Mouse (Mus musculus): ENCODE measurements around the gene Myo5c. TPM values are rescaled to one million over a fixed set of nuclear protein-coding genes. Genes with fewer than 3 reads are reported as not detected.
A peak's percentile ranks its signal among the peaks of the same experiment; 100 is the strongest.

Myo5c gene
- total and polyA plus RNA-seq, 3 experiments: 0.13 TPM; not detected in 2

DNA sequence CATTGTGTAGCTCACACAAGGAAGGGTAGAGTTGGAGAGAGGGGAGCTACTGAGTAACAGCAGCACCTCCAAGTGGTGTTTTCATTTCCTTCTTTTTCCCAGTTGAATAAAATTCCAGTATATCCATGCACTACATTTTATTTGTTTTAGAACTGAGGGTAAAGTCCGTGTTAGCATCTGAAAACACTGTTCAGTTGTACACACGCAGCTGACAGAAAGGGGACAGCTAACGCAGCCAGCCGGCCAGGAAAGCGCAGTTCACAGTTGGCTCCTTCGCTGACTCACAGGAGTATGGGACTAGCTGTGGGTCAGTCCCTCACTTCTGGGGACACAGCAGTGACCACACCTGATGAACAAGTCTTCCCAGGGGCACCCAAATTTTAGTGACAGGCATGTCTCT lies 35.3 kb downstream of the Myo5c start:
- no peak overlapping the region for H3K27ac ChIP-seq (ENCODE audit: control insufficient read depth, low read depth, low read length)

DNA sequence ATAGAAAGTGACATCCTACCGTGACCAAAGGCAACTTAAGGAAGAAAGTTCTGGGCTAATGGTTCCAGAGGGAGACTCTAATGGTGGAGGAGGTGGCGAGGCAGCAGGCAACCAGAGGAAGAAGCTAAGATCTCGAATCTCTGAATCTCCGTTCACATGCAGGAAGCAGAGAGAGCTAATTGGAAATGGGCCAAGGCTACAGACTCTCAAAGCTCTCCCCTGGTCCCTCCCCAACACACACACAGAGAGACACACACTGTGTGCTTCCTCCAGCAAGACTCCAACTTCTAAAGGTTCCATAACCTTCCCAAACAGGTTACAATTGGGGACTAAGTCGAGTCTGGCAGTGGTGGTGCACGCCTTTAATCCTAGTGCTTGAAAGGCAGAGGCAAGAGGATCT lies 38.6 kb downstream of the Myo5c start:
- Histone ChIP-seq H3K27me3 (ENCODE audit: control insufficient read depth in 1 of 2, insufficient read depth in 2 of 2, low read length in 2 of 2) (no peaks in the 10 kb centered on the region), H3K4me1 (ENCODE audit: control insufficient read depth in 1 of 2, insufficient read depth in 2 of 2, low read length in 2 of 2) (peaks cover 12 to 20% of the 10 kb centered on the region in 2 experiments), H3K36me3 (ENCODE audit: control insufficient read depth in 1 of 2, insufficient read depth in 2 of 2, low read length in 2 of 2) (peaks cover 0 to 17% of the 10 kb centered on the region in 2 experiments; a peak in 2 of 4 replicates), H3K27ac (ENCODE audit: control insufficient read depth, low read depth, low read length) (peak overlapping the region; percentile 38), H3K4me3 (ENCODE audit: control insufficient read depth in 1 of 2, insufficient read depth in 1 of 2, low read depth in 2 of 2, low read length in 2 of 2) (peak overlapping the region in 1 of 2 experiments; percentile 13; a peak in 1 of 4 replicates), H3K9ac (ENCODE audit: control insufficient read depth, low read depth, low read length, poor library complexity, severe bottlenecking) (peak overlapping the region; percentile 13), H3K9me3 (replicated peaks; ENCODE audit: insufficient read depth, low read length) (no peaks in the 10 kb centered on the region), H3K79me2 (ENCODE audit: control insufficient read depth, insufficient read depth, low read length, poor library complexity) (no peaks in the 10 kb centered on the region)
- no peak for TF ChIP-seq MYC (IDR thresholded peaks at IDR 0.05; ENCODE audit: low read depth, low read length)
- no peak for TF ChIP-seq MAX (IDR thresholded peaks at IDR 0.05; ENCODE audit: low read length)
- 0 out of 2 replicates have a peak, but pooled peaks have one; percentile 9 for TF ChIP-seq ELF1 (IDR thresholded peaks at IDR 0.05; ENCODE audit: low read depth, low read length)
- TF ChIP-seq MXI1 (IDR thresholded peaks at IDR 0.05; ENCODE audit: low read depth, low read length): peak; percentile 32; the same call in 1 of the 2 replicates
- no peak for TF ChIP-seq POLR2AphosphoS5 (IDR thresholded peaks at IDR 0.05; ENCODE audit: borderline replicate concordance, low read depth, low read length)
- TF ChIP-seq EP300 (IDR thresholded peaks at IDR 0.05; ENCODE audit: low read depth in 1 of 2, low read length in 2 of 2): peak in 1 of 2 experiments; percentile 43; a peak in 1 of 4 replicates
- TF ChIP-seq CTCF (IDR thresholded peaks at IDR 0.05 in 2 of 3, conservative IDR thresholded peaks at IDR 0.05 in 1 of 3; ENCODE audit: control insufficient read depth in 1 of 3, insufficient read depth in 1 of 3, low read depth in 2 of 3, low read length in 3 of 3, poor library complexity in 1 of 3, severe bottlenecking in 1 of 3): no peak
- no peak for TF ChIP-seq CHD2 (IDR thresholded peaks at IDR 0.05; ENCODE audit: low read length)
- TF ChIP-seq ZKSCAN1 (IDR thresholded peaks at IDR 0.05; ENCODE audit: low read depth, low read length): peak; percentile 69
- TF ChIP-seq HCFC1 (IDR thresholded peaks at IDR 0.05; ENCODE audit: low read depth, low read length): no peak
- TF ChIP-seq TAL1 (IDR thresholded peaks at IDR 0.05; ENCODE audit: low read length): no peak
- no peak; the same call in 1 of the 2 replicates for TF ChIP-seq MAZ (IDR thresholded peaks at IDR 0.05; ENCODE audit: low read depth, low read length)
- TF ChIP-seq RCOR1 (IDR thresholded peaks at IDR 0.05; ENCODE audit: low read depth, low read length): peak; percentile 55; the same call in 1 of the 2 replicates
- TF ChIP-seq TBP (IDR thresholded peaks at IDR 0.05; ENCODE audit: low read depth, low read length): no peak
- DNase-seq (ENCODE audit: low read depth, low spot score): peak; percentile 85

More for the DNA sequence above, 35.3 kb downstream of the Myo5c start:
- H3K4me3 ChIP-seq (ENCODE audit: control insufficient read depth in 1 of 2, insufficient read depth in 1 of 2, low read depth in 2 of 2, low read length in 2 of 2): no peak overlapping the region
- peaks cover 0 to 30% of the 10 kb centered on the region in 2 experiments; a peak in 2 of 4 replicates for H3K36me3 ChIP-seq (ENCODE audit: control insufficient read depth in 1 of 2, insufficient read depth in 2 of 2, low read length in 2 of 2)
- no peaks in the 10 kb centered on the region for H3K9me3 ChIP-seq (replicated peaks; ENCODE audit: insufficient read depth, low read length)
- H3K79me2 ChIP-seq (ENCODE audit: control insufficient read depth, insufficient read depth, low read length, poor library complexity): no peaks in the 10 kb centered on the region
- H3K4me1 ChIP-seq (ENCODE audit: control insufficient read depth in 1 of 2, insufficient read depth in 2 of 2, low read length in 2 of 2): peaks cover 12 to 34% of the 10 kb centered on the region in 2 experiments
- DNase-seq (ENCODE audit: low read depth, low spot score): no peak
- no peak overlapping the region for H3K9ac ChIP-seq (ENCODE audit: control insufficient read depth, low read depth, low read length, poor library complexity, severe bottlenecking)
- no peaks in the 10 kb centered on the region for H3K27me3 ChIP-seq (ENCODE audit: control insufficient read depth in 1 of 2, insufficient read depth in 2 of 2, low read length in 2 of 2)
- no peak for TF ChIP-seq UBTF (IDR thresholded peaks at IDR 0.05; ENCODE audit: borderline replicate concordance, insufficient read depth, low read depth, low read length)
- no peak for TF ChIP-seq EP300 (IDR thresholded peaks at IDR 0.05; ENCODE audit: low read depth in 1 of 2, low read length in 2 of 2)
- no peak for TF ChIP-seq CHD2 (IDR thresholded peaks at IDR 0.05; ENCODE audit: low read length)
- no peak for TF ChIP-seq NELFE (IDR thresholded peaks at IDR 0.05; ENCODE audit: low read depth, low read length)
- TF ChIP-seq MYC (IDR thresholded peaks at IDR 0.05; ENCODE audit: low read depth, low read length): no peak
- no peak for TF ChIP-seq TBP (IDR thresholded peaks at IDR 0.05; ENCODE audit: low read depth, low read length)
- no peak for TF ChIP-seq ZMIZ1 (IDR thresholded peaks at IDR 0.05; ENCODE audit: low read depth, low read length)
- no peak for TF ChIP-seq POLR2AphosphoS2 (IDR thresholded peaks at IDR 0.05; ENCODE audit: low read length)
- TF ChIP-seq RCOR1 (IDR thresholded peaks at IDR 0.05; ENCODE audit: low read depth, low read length): no peak
- no peak for TF ChIP-seq ZC3H11A (IDR thresholded peaks at IDR 0.05; ENCODE audit: low read depth, low read length)
- no peak for TF ChIP-seq MAZ (IDR thresholded peaks at IDR 0.05; ENCODE audit: low read depth, low read length)
- TF ChIP-seq ETS1 (IDR thresholded peaks at IDR 0.05; ENCODE audit: low read depth, low read length): no peak
- no peak for TF ChIP-seq TCF12 (IDR thresholded peaks at IDR 0.05; ENCODE audit: low read depth, low read length)
- no peak for TF ChIP-seq MYB (IDR thresholded peaks at IDR 0.05; ENCODE audit: low read depth, low read length)

Measured in MEL (cell line).